Comparison of ENCODE assay signal across 9 mouse cellular contexts in the genomic region with DNA sequence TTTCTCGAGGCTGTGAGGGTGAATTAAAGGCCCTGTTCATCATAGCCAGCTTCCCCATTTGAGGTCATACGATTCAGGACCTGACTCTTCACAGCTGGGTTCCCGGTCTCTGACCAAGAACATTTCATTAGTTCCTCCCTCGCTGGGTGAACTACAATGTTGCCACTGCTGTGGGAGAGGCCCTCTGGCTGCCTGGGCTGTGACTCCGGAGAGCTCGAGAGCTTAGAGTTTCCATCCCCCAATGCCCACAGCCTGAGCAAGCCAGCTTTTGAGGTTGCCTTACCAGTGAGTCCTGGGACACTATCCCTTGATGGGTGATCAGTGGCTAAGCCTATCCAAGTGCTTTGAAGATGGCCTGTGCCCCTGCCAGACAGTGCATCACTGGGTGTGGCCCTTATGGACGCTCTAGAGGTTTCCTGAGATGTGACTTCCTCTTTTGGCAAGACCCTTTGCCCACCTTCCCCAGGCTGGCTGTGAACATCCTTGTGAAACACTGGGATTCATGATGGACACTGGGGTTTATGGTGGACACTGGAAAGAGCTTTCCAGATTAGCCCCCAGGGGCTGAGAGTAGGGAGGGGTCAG. TPM values are rescaled to one million over a fixed set of nuclear protein-coding genes. Genes with fewer than 3 reads are reported as not detected.
DNase-seq lines count a peak whose midpoint lies in the region; ATAC-seq and TF ChIP-seq lines count a peak whose summit lies in the region.
"Had no signal": no experiment of that assay in that cellular context is flagged by ENCODE, and none has a peak within 500 bp of the region (broad histone marks: within the 10 kb centered on the region; RNA-seq: fewer than 3 reads in every experiment).

No protein-coding gene starts in this region.

- H3K36me3 ChIP-seq in liver, adult 2 months (ENCODE audit: control insufficient read depth, insufficient read depth, low read length), result no peaks in the 10 kb centered on the region
- H3K36me3 ChIP-seq in forebrain, embryonic 16.5 days (ENCODE audit: control insufficient read depth, insufficient read depth), result peaks cover 9% of the 10 kb centered on the region
- H3K36me3 ChIP-seq in lung, embryonic 15.5 days, result peaks cover 5% of the 10 kb centered on the region; the same call in 1 of the 2 replicates

- peak; percentile 39 for DNase-seq in liver, adult 2 months (ENCODE audit: extremely low read depth, low read depth, low spot score)
- DNase-seq in liver, result no peak
- DNase-seq in spleen, postnatal 36 days (ENCODE audit: low spot score in 2 of 2), result peak; percentile 67 to 71
- no peak for DNase-seq in T-cell, adult 2 months (ENCODE audit: low spot score)
- DNase-seq in left cerebral cortex, adult 2 months (ENCODE audit: extremely low spot score in 1 of 2, low spot score in 2 of 2), result no peak
- DNase-seq in layer of hippocampus, adult 18-20 months (ENCODE audit: low spot score in 2 of 2), result no peak

- no peak for ATAC-seq in forebrain, embryonic 16.5 days
- no peak for ATAC-seq in lung, embryonic 15.5 days (ENCODE audit: borderline replicate concordance, extremely low read depth, low FRiP score, low TSS enrichment)
- ATAC-seq: Patski had no signal

- intact Hi-C loops in left cerebral cortex, adult 2 months (cut with DNase I), result no loop called here

- no peak for TF ChIP-seq POLR2A in liver, adult 2 months (IDR thresholded peaks at IDR 0.05; ENCODE audit: extremely low read depth, insufficient read depth, low read length)

- no peaks in the 10 kb centered on the region for H3K27me3 ChIP-seq in liver, adult 2 months (ENCODE audit: control insufficient read depth, insufficient read depth, low read length)
- no peaks in the 10 kb centered on the region for H3K27me3 ChIP-seq in forebrain, embryonic 16.5 days (replicated peaks; ENCODE audit: control insufficient read depth, insufficient read depth, low read length)
- no peaks in the 10 kb centered on the region for H3K27me3 ChIP-seq in lung, embryonic 15.5 days
- H3K27me3 ChIP-seq: Patski had no signal

- H3K4me1 ChIP-seq in liver, adult 2 months (ENCODE audit: control insufficient read depth, insufficient read depth, low read length), result no peaks in the 10 kb centered on the region
- H3K4me1 ChIP-seq in forebrain, embryonic 16.5 days (replicated peaks; ENCODE audit: control insufficient read depth, insufficient read depth, low read length), result peaks cover 27% of the 10 kb centered on the region
- peaks cover 23% of the 10 kb centered on the region for H3K4me1 ChIP-seq in lung, embryonic 15.5 days

- H3K9me3 ChIP-seq in forebrain, embryonic 16.5 days (ENCODE audit: control insufficient read depth, low read length), result no peaks in the 10 kb centered on the region
- H3K9me3 ChIP-seq in lung, embryonic 15.5 days, result no peaks in the 10 kb centered on the region

- no peak overlapping the region for H3K27ac ChIP-seq in liver, adult 2 months (replicated peaks; ENCODE audit: insufficient read depth, low read depth, low read length)
- H3K27ac ChIP-seq in forebrain, embryonic 16.5 days (ENCODE audit: low read length), result no peak overlapping the region
- no peak overlapping the region for H3K27ac ChIP-seq in lung, embryonic 15.5 days
- H3K27ac ChIP-seq in left cerebral cortex, adult 2 months, result no peak overlapping the region

- no peak overlapping the region for H3K4me3 ChIP-seq in liver, adult 2 months (ENCODE audit: insufficient read depth, low read depth, low read length)
- no peak overlapping the region for H3K4me3 ChIP-seq in forebrain, embryonic 16.5 days (replicated peaks; ENCODE audit: low read length)
- no peak overlapping the region for H3K4me3 ChIP-seq in lung, embryonic 15.5 days
- no peak overlapping the region for H3K4me3 ChIP-seq in left cerebral cortex, adult 2 months

- TF ChIP-seq CTCF in liver, adult 2 months (IDR thresholded peaks at IDR 0.05; ENCODE audit: low read depth, low read length), result no peak
- TF ChIP-seq CTCF in left cerebral cortex, adult 2 months (IDR thresholded peaks at IDR 0.05), result no peak

- H3K9ac ChIP-seq in liver, adult 2 months (ENCODE audit: low read depth, low read length), result no peak overlapping the region
- no peak overlapping the region for H3K9ac ChIP-seq in forebrain, embryonic 16.5 days (replicated peaks; ENCODE audit: low read depth, low read length)
- no peak overlapping the region for H3K9ac ChIP-seq in lung, embryonic 15.5 days

- 75% methylated on average over 7 of the region's 7 CpGs for WGBS in liver, adult 2 months
- 63% methylated on average over 7 of the region's 7 CpGs for WGBS in forebrain, embryonic 16.5 days
- WGBS in lung, embryonic 15.5 days, result 68% methylated on average over 7 of the region's 7 CpGs

- H3K79me2 ChIP-seq in liver, adult 2 months (ENCODE audit: control insufficient read depth, insufficient read depth, low read length), result peaks cover 3% of the 10 kb centered on the region; the same call in 1 of the 2 replicates

- H3K4me2 ChIP-seq in forebrain, embryonic 16.5 days (ENCODE audit: low read length), result peak overlapping the region; percentile 24
- H3K4me2 ChIP-seq in lung, embryonic 15.5 days, result peak overlapping the region; percentile 83; the same call in 1 of the 2 replicates

RNA-seq across cellular contexts. Expression of gene Atp13a2, which starts 2.1 kb away (rescaled TPM):
- 12.9 and 13.3 TPM in 2 replicates for total RNA-seq in liver, adult 2 months (2014; rRNA removed)
- 32.5 and 34.0 TPM in 2 replicates for polyA plus RNA-seq in liver, adult 2 months (2012; rRNA removed)
- polyA plus RNA-seq in forebrain, embryonic 16.5 days (2015; fragmentation: Nextera tagmentation; extraction: Ambion mirVana), result 126 and 142 TPM in 2 replicates
- polyA plus RNA-seq in lung, embryonic 15.5 days (2015; fragmentation: Nextera tagmentation; extraction: Ambion mirVana), result 35.0 and 36.0 TPM in 2 replicates
- total RNA-seq in left cerebral cortex, adult 2 months (2021), result 100 to 1,000 TPM; 150 to 155 TPM
- 100 to 1,000 TPM; 151 to 157 TPM for total RNA-seq in layer of hippocampus, adult 18-20 months (2021)

RNA-seq across cellular contexts. Expression of gene Mfap2, which starts 21.4 kb away (rescaled TPM):
- total RNA-seq in liver, adult 2 months (2014; rRNA removed), result 0.18 TPM in 1 of 2 replicates, not detected in the other
- polyA plus RNA-seq in liver, adult 2 months (2012; rRNA removed), result 0.30 and 0.45 TPM in 2 replicates
- polyA plus RNA-seq in forebrain, embryonic 16.5 days (2015; fragmentation: Nextera tagmentation; extraction: Ambion mirVana), result 190 and 202 TPM in 2 replicates
- polyA plus RNA-seq in lung, embryonic 15.5 days (2015; fragmentation: Nextera tagmentation; extraction: Ambion mirVana), result 496 and 501 TPM in 2 replicates
- total RNA-seq in left cerebral cortex, adult 2 months (2021), result 1 to 10 TPM; 4.8 to 4.9 TPM
- 1 to 10 TPM; 3.4 to 4.5 TPM for total RNA-seq in layer of hippocampus, adult 18-20 months (2021)

RNA-seq across cellular contexts. Expression of gene Sdhb, which starts 27.8 kb away (rescaled TPM):
- 479 and 532 TPM in 2 replicates for total RNA-seq in liver, adult 2 months (2014; rRNA removed)
- polyA plus RNA-seq in liver, adult 2 months (2012; rRNA removed), result 324 and 347 TPM in 2 replicates
- 420 and 438 TPM in 2 replicates for polyA plus RNA-seq in forebrain, embryonic 16.5 days (2015; fragmentation: Nextera tagmentation; extraction: Ambion mirVana)
- polyA plus RNA-seq in lung, embryonic 15.5 days (2015; fragmentation: Nextera tagmentation; extraction: Ambion mirVana), result 370 and 381 TPM in 2 replicates
- total RNA-seq in left cerebral cortex, adult 2 months (2021), result 100 to 1,000 TPM; 170 to 178 TPM
- total RNA-seq in layer of hippocampus, adult 18-20 months (2021), result 100 to 1,000 TPM; 183 to 190 TPM

Comparison
In these comparisons a context has a peak if more than half of its experiments do, and no peak if none do; other contexts are left out.
1. DNase-seq: peak in liver, adult 2 months (single experiment) and spleen, postnatal 36 days (2 of 2); none in liver (single experiment), T-cell, adult 2 months (single experiment), left cerebral cortex, adult 2 months (0 of 2) and layer of hippocampus, adult 18-20 months (0 of 2).
2. RNA of gene Atp13a2, which starts 2.1 kb away (total RNA-seq): 151 to 157 TPM in layer of hippocampus, adult 18-20 months and 150 to 155 TPM in left cerebral cortex, adult 2 months; 12.9 to 13.3 TPM in liver, adult 2 months; every median in the first group is over 10 times any median in the second.